Mouse (Mus musculus) fat pad, adult 2 months (tissue): ENCODE results near the gene Galnt17.

Experiments
- DNase-seq: peaks from one replicate; pipeline ENCODE4 v3.0.0-alpha.2; 2011; ENCODE audit warnings: low read depth, low spot score; ENCODE audit errors: extremely low read depth

The Galnt17 gene

DNA sequence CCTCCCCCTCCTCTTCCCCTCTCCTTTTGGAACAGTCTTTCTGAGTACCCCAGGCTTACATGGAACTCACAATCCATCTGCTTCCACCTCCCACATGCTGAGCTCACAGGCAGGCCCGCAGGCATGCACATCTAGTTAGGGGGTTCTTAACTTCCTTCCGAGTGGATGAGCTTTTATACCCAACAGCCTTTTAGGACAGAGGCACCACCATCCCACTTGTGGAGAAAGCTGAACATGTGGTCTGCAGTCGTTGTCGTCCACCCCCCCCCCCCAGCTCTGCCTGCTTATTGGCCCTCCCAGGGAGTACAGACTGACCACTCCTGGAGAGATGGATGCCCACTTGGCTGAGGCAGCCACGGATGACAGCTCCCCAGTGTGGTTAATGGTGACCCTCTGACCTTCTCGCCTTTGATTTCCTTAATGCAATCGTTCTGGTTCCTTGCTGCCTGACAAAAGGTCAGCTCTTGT, 370.0 kb downstream of the Galnt17 start:
- DNase-seq, result no peak

DNA sequence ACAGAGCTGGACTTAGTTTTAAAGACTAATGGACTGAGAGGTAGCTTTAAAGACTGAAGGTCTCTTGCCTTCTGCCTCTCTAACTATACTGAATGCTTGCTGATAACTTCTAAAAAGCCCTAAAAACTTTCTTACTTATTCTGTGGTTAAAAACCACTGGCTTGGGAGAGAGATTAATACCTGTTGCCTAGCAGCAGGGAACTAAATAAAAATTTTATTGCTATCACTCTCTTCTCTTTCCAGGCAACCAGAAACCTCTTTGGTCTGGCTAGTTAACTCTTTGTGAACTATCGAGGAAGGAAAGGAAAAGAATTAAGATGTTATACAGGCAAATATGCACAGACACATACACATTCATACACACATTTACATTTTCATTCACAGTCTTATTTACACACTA, 377.3 kb downstream of the Galnt17 start:
- no peak for DNase-seq

GRCm38 (mm10) chr5:130927794-130928149, 380.5 kb downstream of the Galnt17 start:
- DNase-seq, result no peak

DNA sequence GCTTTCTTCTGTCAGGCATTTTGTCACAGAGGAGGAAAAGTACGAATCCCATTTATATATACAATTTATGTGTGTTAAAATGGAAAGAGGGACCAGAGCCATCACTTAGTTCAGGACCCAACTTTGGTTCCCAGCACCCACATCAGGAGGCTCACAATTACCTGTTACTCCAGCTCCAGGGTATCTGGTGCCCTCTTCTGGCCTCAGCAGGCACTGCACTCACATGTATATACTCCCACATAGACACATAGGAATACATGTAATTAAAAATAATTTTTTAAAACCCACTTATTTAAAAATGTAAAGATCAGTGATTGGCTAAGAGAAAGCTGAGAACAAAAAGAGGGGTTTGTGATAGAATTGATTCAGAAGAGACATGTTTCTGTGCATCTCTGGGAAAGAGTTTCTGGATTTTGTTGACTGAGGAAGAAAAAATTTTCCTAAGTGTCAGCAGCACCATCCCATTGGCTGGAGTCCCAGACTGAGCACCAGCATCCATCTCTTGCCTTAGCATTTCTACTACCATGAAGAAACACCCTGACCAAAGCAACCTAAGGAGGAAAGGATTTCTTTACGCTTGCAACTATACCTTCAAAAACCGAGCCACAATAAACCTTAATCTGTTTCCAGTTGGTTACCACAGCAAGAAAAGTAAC, 381.0 kb downstream of the Galnt17 start:
- no peak for DNase-seq

- no peak for DNase-seq
Observed at GRCm38 (mm10) chr5:130925681-130926080, 382.6 kb downstream of the Galnt17 start.

GRCm38 (mm10) chr5:130924245-130924827, 384.0 kb downstream of the Galnt17 start:
- no peak for DNase-seq

DNA sequence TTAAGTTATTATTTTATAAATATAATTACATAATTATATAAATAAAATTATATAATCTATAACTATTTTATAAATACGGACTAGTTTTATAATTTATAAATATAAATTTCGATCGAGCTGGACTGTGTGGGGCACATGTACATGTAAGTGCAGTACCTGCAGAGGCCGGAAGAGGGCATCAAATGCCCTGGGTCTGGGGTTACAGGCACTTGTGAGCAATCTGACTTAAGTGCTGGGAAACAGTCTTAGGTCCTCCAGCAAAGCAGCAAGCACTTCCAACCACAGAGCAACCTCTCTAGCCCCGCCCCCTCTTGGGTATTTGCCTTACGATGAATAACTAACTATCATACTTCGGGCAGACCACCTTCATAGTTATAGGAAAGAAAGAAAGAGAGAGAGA, 388.3 kb downstream of the Galnt17 start:
- no peak for DNase-seq

- no peak for DNase-seq
Observed at GRCm38 (mm10) chr5:130914606-130915005, 393.7 kb downstream of the Galnt17 start.

DNA sequence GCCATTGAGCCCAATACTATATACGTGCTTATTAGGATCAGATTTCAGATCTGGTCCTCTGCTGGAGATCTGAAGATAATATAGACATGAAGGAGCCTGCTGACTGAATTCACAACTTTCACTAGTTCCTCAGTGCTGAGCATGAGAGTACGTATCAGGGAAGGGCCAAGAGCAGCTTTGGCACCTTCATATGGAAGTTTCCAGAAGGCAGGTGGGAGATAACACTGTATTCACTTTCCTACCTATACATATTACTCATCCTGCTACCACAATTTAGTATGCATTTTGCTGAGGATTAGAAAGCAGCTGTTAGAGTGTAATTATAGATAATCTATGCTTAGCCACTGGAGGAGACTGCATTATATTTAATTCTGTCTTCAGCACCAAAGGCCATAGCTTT, 396.7 kb downstream of the Galnt17 start:
- DNase-seq, result no peak

DNA sequence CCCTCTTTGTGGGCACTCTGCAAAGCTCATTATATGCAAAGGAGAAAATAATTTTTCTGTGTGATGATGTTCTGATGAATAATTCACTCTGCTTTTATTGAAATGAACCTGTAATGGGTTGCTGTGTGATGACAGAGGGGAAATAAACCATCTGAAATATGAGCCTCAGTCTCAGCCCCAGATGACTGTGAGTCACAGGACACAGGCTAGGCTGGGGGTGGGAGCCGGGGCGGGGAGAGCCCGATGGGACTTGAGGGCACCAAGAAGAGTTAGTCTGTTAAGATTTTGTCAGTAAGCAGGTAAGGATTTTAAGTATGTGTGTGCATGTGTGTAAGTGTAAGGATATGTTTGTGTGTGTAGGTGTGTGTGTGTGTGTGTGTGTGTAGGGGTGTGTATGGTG, 406.6 kb downstream of the Galnt17 start:
- no peak for DNase-seq

DNA sequence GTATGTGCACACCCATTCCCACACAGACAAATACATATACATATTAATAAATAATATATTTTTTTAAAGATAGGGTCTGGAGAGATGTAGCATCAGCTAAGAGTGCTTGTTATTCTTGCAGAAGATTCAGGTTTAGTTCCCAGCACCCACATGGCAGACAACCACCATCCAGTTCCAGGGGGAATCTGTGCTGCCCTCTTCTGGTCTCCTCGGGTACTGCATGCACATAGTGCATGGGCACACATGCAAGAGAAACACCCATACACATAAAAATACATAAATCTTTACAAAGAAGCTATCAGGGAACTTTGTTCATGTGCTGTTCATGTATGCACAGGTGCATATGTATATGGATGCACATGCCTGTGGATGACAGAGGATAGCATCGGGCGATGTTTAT, 412.3 kb downstream of the Galnt17 start:
- no peak for DNase-seq

DNA sequence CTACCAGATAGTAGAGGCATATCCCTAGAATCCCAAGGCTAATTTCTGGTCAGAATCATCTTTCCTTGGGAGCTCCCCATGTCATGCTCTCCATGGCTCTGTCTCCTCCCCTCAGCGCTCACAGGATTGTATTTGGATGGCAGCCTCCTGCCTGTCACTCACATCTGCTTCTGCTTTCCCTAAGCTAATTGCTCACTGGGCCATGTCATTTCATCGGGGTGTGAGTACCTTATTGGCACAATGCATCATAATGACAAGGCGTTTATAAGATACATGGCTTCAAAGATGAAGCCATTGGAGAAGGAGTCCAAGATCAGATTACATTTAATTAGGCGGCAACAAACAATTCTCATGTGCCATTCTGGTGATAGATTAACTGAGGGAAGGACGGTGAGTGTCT, 416.6 kb downstream of the Galnt17 start:
- no peak for DNase-seq

- DNase-seq, result no peak
Observed at GRCm38 (mm10) chr5:130880331-130880730, 428.0 kb downstream of the Galnt17 start.

- no peak for DNase-seq
Observed at GRCm38 (mm10) chr5:130875391-130875790, 432.9 kb downstream of the Galnt17 start.

- DNase-seq, result no peak
Observed at GRCm38 (mm10) chr5:130871086-130871485, 437.2 kb downstream of the Galnt17 start.

DNA sequence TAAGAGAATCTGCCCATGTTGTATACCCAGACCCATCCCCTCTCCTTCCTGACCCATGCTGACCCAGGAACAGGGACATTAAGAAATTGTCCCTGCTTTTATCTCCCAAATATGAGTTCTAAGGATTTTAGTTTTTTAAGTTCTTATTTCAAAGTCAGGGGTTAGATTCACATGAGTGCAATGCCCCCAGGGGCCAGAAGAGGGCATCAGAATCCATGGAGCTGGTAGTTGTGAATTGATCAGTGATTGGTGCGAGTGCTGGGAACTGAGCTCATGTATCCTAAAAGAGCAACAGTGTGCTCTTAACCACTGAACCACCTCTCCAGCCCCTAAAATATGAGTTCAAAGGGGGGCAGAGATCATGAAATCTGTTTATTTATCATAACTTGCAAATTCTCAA, 438.4 kb downstream of the Galnt17 start:
- DNase-seq, result no peak

GRCm38 (mm10) chr5:130862302-130862701, 446.0 kb downstream of the Galnt17 start:
- no peak for DNase-seq

- no peak for DNase-seq
Observed at GRCm38 (mm10) chr5:130859736-130860135, 448.6 kb downstream of the Galnt17 start.

GRCm38 (mm10) chr5:130858706-130859105, 449.6 kb downstream of the Galnt17 start:
- no peak for DNase-seq

DNA sequence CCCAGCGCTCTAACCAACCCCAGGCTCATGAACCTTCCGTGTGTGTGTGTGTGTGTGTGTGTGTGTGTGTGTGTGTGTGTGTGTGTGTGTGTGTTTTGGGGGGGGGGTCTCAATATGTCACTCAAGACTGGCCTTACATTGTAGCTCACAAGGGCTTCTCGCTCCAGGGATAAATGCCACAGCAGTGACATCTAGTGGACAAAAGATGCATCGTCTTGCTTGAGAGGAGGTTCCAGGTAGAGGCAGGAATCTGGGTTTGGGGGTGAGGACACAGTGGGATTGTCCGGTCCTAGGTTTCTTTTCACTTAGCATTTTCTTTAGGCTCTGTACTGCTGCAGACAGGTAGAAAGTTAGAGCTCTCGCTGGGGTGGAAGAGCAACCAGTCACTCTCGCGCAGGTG, 450.1 kb downstream of the Galnt17 start:
- no peak for DNase-seq

DNA sequence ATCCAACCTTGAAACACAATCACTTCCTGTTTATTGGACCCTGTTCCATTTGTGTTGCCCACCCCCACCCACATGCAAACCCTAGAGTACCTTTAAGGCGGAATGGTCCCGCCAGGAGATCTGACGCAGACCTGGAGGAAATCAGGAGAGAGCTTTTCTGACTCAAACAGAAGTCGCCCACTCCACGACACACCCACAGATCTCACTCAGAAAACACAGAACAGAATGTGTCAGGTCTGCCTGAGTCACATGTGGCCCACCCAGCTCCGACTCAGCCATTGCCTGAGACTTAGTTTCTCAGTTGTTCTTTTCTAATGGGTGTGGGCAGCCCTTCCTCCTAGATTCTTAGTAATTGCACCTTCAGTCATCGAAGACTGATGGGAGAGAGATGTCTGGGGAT, 453.9 kb downstream of the Galnt17 start:
- DNase-seq, result no peak

- DNase-seq, result no peak
Observed at GRCm38 (mm10) chr5:130853371-130853770, 454.9 kb downstream of the Galnt17 start.

DNA sequence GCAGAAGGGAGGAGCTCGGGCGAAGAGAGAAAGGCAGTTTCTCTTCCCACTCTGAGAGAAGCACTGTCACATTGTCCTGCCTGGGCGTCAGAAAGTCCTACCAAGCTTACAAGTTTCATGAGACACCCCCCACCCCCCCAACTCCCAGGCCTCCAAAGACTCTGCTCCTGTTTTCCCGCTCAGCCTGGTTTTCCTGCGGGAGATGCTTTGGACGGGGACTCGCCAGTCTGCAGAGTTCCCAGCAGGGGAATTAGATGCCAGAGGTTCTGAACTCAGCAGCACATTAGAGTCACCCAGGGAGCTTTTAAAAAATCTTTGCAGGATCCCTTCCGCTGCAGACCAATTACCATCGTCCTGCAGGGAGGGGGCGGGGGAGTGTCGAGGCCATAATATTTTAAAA, 456.1 kb downstream of the Galnt17 start:
- no peak for DNase-seq
